Mouse (Mus musculus) gastrocnemius, postnatal 25 days (tissue): ENCODE results near the gene Fyb2. TPM values are rescaled to one million over a fixed set of nuclear protein-coding genes. Genes with fewer than 3 reads are reported as not detected.
A peak's percentile ranks its signal among the peaks of the same experiment; 100 is the strongest.

Experiments
- DNase-seq: peaks from one replicate; pipeline ENCODE4 v3.0.0; 2022
- long read RNA-seq, 2 experiments: library from polyadenylated mRNA; stranded (forward); transcript quantifications; one replicate each; pipeline ENCODE4 v2.0.0; 2021
- total RNA-seq, 2 experiments: library from RNA; stranded (reverse); gene quantifications; 1 replicate in 1 of 2; 2 replicates in 1 of 2; pipeline ENCODE4 v1.2.3; 2021

The Fyb2 gene
- total RNA-seq: under 1 TPM; 0.15 to 0.27 TPM
- long read RNA-seq, experiment 1: 0 reads
- long read RNA-seq, experiment 2, partial matches to known transcripts: 0 of 1 reads
- long read RNA-seq, experiment 2, other reads (novel, unspliced or antisense): 1 of 1 reads

- DNase-seq: no peak
Observed at GRCm38 (mm10) chr4:104913291-104914129, at the start of gene Fyb2. Fyb2 (plus strand) TSS chr4:104913456.

- DNase-seq: no peak
Observed at GRCm38 (mm10) chr4:104864397-104864796, 48.9 kb upstream of the Fyb2 start.

- no peak for DNase-seq
Observed at GRCm38 (mm10) chr4:104869581-104869980, 43.7 kb upstream of the Fyb2 start.

GRCm38 (mm10) chr4:104870196-104870595 is 43.1 kb upstream of the Fyb2 start:
- no peak for DNase-seq

- no peak for DNase-seq
Observed at GRCm38 (mm10) chr4:104875832-104876231, 37.4 kb upstream of the Fyb2 start.

- no peak for DNase-seq
Observed at GRCm38 (mm10) chr4:104876323-104876722, 36.9 kb upstream of the Fyb2 start, which contains the start of gene C8a. C8a (minus strand) TSS chr4:104876398.

- DNase-seq: no peak
Observed at GRCm38 (mm10) chr4:104887486-104887885, 25.8 kb upstream of the Fyb2 start.

- DNase-seq: no peak
Observed at GRCm38 (mm10) chr4:104888499-104889262, 24.6 kb upstream of the Fyb2 start.

- DNase-seq: no peak
Observed at GRCm38 (mm10) chr4:104891708-104892107, 21.5 kb upstream of the Fyb2 start.

GRCm38 (mm10) chr4:104893588-104893987 is 19.7 kb upstream of the Fyb2 start:
- no peak for DNase-seq

- no peak for DNase-seq
Observed at GRCm38 (mm10) chr4:104894004-104894734, 19.1 kb upstream of the Fyb2 start.

GRCm38 (mm10) chr4:104902836-104903235 is 10.4 kb upstream of the Fyb2 start:
- DNase-seq: no peak

- no peak for DNase-seq
Observed at GRCm38 (mm10) chr4:104905049-104905448, 8.2 kb upstream of the Fyb2 start.

- DNase-seq: peak; percentile 46
Observed at GRCm38 (mm10) chr4:104911685-104912084, 1.6 kb upstream of the Fyb2 start.

- no peak for DNase-seq
Observed at GRCm38 (mm10) chr4:104914711-104915247, 1.5 kb downstream of the Fyb2 start.

- no peak for DNase-seq
Observed at GRCm38 (mm10) chr4:104918017-104918416, 4.8 kb downstream of the Fyb2 start.

GRCm38 (mm10) chr4:104925383-104925782 is 12.1 kb downstream of the Fyb2 start:
- no peak for DNase-seq

- no peak for DNase-seq
Observed at GRCm38 (mm10) chr4:104929165-104929564, 15.9 kb downstream of the Fyb2 start.

- DNase-seq: no peak
Observed at GRCm38 (mm10) chr4:104933620-104934019, 20.4 kb downstream of the Fyb2 start.

- DNase-seq: no peak
Observed at GRCm38 (mm10) chr4:104934997-104935396, 21.7 kb downstream of the Fyb2 start.

- DNase-seq: no peak
Observed at GRCm38 (mm10) chr4:104935436-104935835, 22.2 kb downstream of the Fyb2 start.

GRCm38 (mm10) chr4:104936011-104936410 is 22.8 kb downstream of the Fyb2 start:
- no peak for DNase-seq
